Mouse (Mus musculus) cerebellum, adult 2 months (tissue): ENCODE results near the gene Smurf2.

Experiments used
- CTCF ChIP-seq: fragments of 200-500 bp; IDR thresholded peaks from 2 replicates; pipeline ENCODE4 v1.5.1; 2011; ENCODE audit warnings: low read depth, mild to moderate bottlenecking, control low read depth, low read length, moderate library complexity, borderline replicate concordance; ENCODE audit not compliant: insufficient read depth
- POLR2A ChIP-seq: fragments of 200-500 bp; IDR thresholded peaks from 2 replicates; pipeline ENCODE4 v1.6.1; 2011; ENCODE audit warnings: low read length, control low read depth, borderline replicate concordance; ENCODE audit not compliant: insufficient read depth

DNA sequence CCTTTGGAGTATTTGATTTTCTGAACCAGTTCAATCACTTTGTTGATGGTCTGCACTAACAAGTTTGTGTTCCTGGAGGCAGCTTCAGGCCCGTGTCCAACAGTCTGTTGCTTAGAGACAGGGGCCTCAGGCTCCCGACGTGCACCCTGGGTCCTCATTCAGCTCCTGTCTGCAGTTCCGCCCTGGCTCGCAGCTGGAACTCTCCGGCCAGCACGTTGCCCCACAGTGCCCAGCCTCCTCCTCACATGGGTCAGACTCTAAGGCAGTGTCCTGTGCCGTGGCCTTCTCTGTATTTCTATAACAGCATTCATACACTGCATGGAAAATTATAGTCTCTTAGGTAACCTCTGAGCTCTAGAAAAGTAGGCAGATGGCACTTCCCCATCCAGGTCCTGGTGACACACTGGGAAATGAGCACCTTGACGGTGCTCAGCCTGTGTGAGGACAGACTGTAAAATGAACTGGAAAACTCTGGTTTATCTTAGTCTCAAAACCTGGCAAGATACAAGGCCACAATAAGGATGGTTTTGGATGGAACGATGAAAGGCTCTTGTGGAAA is 118.4 kb downstream of the Smurf2 start:
- TF ChIP-seq CTCF = no peak
- TF ChIP-seq POLR2A = 0 out of 2 replicates have a peak, but pooled peaks have one; percentile 13
